Mouse (Mus musculus): ENCODE results near the gene 4930442H23Rik.

DNA sequence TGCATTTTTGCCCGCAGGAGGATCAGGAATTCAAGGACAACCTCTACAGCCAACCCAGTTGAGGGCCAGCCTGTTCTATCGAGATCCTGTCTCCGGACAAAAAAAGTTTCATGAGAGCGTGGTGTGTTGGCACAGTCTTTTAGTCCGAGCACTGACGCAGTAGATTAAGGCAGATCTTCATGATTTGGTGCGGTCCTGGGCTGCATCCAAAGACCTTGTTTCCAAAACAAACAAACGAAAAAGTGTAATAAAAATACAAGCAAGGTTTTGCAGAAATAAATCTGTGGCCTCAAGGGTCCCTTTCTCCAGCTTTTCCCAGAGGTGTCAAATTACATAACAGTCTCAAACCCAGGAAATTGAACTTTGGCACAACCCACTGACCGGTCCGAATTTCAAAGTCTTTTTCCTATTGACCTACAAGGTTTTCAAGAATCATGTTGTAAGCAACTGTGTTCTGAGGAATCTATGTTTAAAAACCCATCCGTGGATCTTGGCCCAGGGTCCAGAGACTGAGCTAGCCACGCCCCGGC is 7.6 kb downstream of the 4930442H23Rik start:
- TF ChIP-seq CTCF (IDR thresholded peaks at IDR 0.05; ENCODE audit: low read depth), result no peak
- no peak for TF ChIP-seq EP300 (optimal IDR thresholded peaks at IDR 0.05)
